Mouse (Mus musculus) myocyte (in vitro differentiated cells): ENCODE results near the gene Ispd.

Source experiments
- CEBPB ChIP-seq: IDR thresholded peaks from 2 replicates; pipeline ENCODE4 v1.6.1; 2011; ENCODE audit warnings: mild to moderate bottlenecking, moderate library complexity; ENCODE audit not compliant: poor library complexity, insufficient read depth, severe bottlenecking
- E2F4 ChIP-seq: IDR thresholded peaks from one replicate; pipeline ENCODE4 v1.6.1; 2011; ENCODE audit warnings: mild to moderate bottlenecking, control low read depth, moderate library complexity; ENCODE audit not compliant: insufficient read depth
- MAX ChIP-seq: IDR thresholded peaks from one replicate; pipeline ENCODE4 v1.6.1; 2011; ENCODE audit warnings: low read depth, mild to moderate bottlenecking, control low read depth
- MYOD1 ChIP-seq, 3 experiments: IDR thresholded peaks; one replicate each; pipeline ENCODE4 v1.6.1; 2011; ENCODE audit warnings: control low read depth in 2 of 3, low read depth in 2 of 3, mild to moderate bottlenecking in 2 of 3, moderate library complexity in 1 of 3; ENCODE audit not compliant: insufficient read length in 2 of 3, control insufficient read depth in 1 of 3
- MYOG ChIP-seq, 3 experiments: IDR thresholded peaks; one replicate each; pipeline ENCODE4 v1.6.1; 2011; ENCODE audit warnings: control low read depth in 2 of 3, low read depth in 2 of 3, mild to moderate bottlenecking in 2 of 3; ENCODE audit not compliant: insufficient read length in 2 of 3, control insufficient read depth in 1 of 3, insufficient read depth in 1 of 3
- POLR2A ChIP-seq: IDR thresholded peaks from one replicate; pipeline ENCODE4 v1.6.1; 2011; ENCODE audit warnings: low read depth, mild to moderate bottlenecking, control low read depth, moderate library complexity; ENCODE audit not compliant: insufficient read length
- POLR2AphosphoS2 ChIP-seq: IDR thresholded peaks from one replicate; pipeline ENCODE4 v1.6.1; 2011; ENCODE audit warnings: low read depth, control low read depth; ENCODE audit not compliant: insufficient read length
- REST ChIP-seq: IDR thresholded peaks from one replicate; pipeline ENCODE4 v1.6.1; 2011; ENCODE audit warnings: mild to moderate bottlenecking, control low read depth, moderate library complexity; ENCODE audit not compliant: insufficient read depth, insufficient read length
- TCF12 ChIP-seq: IDR thresholded peaks from one replicate; pipeline ENCODE4 v1.6.1; 2011; ENCODE audit warnings: mild to moderate bottlenecking, control low read depth; ENCODE audit not compliant: poor library complexity, insufficient read depth, severe bottlenecking
- TCF3 ChIP-seq: IDR thresholded peaks from one replicate; pipeline ENCODE4 v1.6.1; 2011; ENCODE audit warnings: low read depth, control low read depth; ENCODE audit not compliant: insufficient read length
- USF1 ChIP-seq: IDR thresholded peaks from one replicate; pipeline ENCODE4 v1.6.1; 2011; ENCODE audit warnings: low read depth, mild to moderate bottlenecking, control low read depth, moderate library complexity

DNA sequence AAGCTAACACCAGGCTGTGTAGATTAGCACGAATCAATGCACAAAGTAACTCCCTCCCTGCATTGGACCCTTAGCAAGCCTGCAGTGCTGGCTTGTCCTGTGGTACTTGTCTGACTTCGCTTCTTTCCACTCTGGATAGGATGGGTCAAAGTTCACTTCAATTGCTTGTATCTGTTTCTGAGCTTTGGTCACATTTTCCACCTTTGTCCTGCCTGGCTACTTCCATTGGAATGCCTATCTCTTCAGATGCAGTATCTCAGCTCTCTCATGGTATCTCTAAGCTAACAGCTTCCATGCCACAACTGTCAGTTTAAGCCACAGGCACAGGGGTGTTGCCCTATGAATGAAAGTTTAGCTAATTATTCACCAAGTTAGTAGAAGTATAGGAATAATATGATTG is 142.3 kb downstream of the Ispd start:
- TF ChIP-seq MYOD1 (IDR thresholded peaks at IDR 0.05; ENCODE audit: control insufficient read depth in 1 of 3, insufficient read length in 2 of 3, low read depth in 2 of 3) (no peak), POLR2AphosphoS2 (no peak), USF1 (no peak), MYOG (IDR thresholded peaks at IDR 0.05; ENCODE audit: control insufficient read depth in 1 of 3, insufficient read depth in 1 of 3, insufficient read length in 2 of 3, low read depth in 2 of 3) (no peak), TCF12 (no peak), CEBPB (no peak), POLR2A (no peak), MAX (no peak), E2F4 (no peak), TCF3 (no peak), REST (no peak)
